Mouse (Mus musculus) layer of hippocampus, postnatal 10 days (tissue): ENCODE results near the gene Egln2. TPM values are rescaled to one million over a fixed set of nuclear protein-coding genes. Genes with fewer than 3 reads are reported as not detected.

ENCODE experiments used
- DNase-seq, 2 experiments: peaks; one replicate each; pipeline ENCODE4 v3.0.0; 2021; ENCODE audit warnings: low spot score in 2 of 2
- microRNA-seq, 2 experiments: library from miRNA; unstranded; fragments of <30 nt; microRNA quantifications; one replicate each; pipeline ENCODE4 v1.2.0; 2021
- total RNA-seq, 2 experiments: library from RNA; stranded (reverse); gene quantifications; 2 replicates each; pipeline ENCODE4 v1.2.3; 2021

The Egln2 gene
- total RNA-seq, 2 experiments from 2014 or later = 85.9 to 88.9 TPM

DNA sequence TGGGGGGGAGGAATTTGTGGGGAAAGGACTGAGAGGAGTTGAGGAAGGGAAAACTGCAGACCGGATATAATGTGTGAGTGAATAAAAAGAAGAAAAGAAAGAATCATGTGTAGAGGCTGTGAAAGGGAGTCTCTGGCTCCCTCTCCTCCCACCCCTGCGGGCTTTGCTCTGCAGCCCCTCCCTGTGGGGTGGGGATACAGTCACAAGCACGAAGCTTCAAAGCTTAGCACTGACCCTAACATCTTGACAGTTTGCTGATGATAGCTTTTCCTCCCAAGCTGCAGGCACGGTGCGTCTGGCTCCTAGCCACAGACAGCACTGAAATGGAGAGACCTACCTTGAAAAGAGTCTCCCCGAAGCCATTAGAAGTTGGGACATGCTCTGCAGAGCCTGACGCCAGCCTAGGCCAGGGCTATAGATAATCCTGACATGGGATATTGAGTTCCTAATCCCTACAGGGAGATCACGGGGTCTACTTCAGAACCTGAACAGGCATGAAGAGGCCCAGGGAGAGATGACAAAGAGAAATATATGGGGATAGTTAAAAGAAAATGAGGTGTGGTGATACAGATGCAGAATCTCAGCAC, 30.1 kb downstream of the Egln2 start:
- no peak for DNase-seq

DNA sequence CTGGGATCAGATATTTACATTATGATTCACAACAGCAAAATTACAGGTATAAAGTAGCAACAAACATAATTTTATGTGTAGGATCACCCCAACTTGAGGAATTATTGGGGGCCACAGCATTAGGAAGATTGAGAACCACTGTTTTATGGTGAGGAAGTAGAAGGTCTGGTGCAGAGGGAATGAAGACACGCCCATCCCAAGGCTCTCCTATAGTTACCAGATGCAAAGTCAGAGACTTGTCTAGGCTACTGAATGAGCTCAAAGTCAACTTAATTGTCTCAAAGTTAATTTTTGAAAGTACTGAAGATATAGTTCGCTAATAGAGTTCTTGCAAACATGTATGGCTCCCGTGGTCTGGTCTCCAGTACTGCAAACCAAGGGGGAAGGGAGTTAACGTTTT, 32.8 kb downstream of the Egln2 start:
- no peak for DNase-seq

DNA sequence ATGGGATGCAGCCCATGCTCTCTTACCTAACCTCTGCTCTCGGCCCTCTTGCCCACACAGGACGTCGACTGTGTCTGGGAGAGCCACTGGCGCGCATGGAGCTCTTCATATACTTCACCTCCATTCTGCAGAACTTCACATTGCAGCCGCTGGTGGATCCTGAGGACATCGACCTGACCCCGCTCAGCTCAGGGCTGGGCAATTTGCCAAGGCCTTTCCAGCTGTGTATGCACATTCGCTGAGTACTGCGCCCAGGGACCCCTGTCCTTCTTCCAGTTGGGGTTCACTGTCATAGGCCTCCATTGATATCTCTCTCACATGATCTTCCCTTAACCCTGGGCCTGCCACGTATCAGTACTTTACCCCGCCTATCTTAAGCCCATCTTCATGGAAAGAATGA, 33.4 kb downstream of the Egln2 start:
- DNase-seq = peak in 1 of 2 experiments; percentile 16

DNA sequence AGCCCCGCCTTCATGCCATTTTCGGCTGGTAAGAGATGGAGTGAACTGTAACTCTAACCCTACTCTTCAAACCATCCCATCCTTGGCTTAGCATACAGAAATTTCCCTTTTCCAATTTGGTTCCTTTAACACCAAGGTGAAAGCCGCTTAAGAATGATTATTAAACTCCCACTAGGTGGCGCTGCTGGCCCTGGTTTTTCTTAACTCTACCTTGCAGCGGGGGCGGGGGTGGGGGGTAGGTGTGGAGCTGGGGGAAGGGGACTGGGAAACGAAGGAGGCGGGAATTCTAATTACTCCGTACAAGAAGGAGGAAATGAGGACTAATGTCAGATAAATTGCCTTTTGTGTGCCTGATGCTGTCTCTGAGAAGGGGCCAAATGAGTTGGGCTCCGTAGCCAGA, 34.0 kb downstream of the Egln2 start:
- peak; percentile 60 to 73 for DNase-seq

DNA sequence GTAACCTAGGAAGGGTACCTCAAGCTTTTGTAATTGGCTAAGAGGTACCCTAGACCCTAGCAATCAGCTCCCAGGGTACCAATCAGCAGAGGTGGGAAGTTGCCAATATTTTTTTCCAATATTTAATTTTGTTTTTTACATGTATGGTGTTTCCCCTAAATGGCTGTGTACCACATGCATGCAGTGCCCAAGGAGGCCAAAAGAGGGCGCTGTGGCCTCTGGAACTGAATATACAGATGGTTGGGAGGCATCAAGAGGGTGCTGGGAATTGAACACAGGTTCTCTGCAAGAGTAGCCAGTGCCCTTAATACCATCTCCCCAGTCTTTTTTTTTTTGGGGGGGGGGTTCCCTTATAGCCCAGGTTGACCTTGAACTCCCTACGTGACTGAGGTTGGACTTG, 35.2 kb downstream of the Egln2 start:
- DNase-seq = no peak

DNA sequence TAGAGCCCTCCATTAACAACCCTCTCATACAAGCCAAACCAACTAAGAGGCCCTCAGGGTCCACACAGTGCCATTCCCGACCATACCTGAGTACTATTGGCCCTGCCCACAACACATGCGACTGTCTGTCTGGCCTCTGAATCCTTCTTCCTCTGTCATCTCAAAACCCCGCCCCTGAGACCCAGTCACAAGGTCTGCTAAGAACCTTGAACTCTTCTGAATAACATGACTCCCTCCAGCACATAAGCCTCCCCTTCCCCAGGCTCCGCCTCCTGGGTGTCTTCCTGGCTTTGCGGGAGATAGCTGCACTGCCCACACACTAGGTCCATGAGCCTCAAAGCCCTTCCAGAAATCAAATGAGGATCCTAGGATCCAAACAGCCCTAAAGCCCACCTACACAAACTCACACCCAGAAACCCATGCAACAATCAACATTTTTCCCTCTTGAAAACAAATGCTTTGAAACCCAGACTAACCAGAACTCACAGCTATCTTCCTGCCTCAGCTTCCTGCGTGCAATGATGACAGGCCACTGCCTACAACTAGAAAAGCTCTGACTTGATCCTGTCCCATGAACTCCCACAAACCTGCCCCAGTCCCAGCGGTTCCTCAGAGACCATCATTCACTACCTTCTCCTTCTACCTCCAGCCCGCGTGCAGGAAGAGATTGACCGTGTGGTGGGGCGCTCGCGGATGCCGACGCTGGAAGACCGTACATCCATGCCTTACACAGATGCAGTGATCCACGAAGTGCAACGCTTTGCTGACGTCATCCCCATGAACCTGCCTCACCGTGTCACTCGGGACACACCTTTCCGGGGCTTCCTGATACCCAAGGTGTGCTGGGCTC, 35.9 kb downstream of the Egln2 start:
- DNase-seq = no peak

DNA sequence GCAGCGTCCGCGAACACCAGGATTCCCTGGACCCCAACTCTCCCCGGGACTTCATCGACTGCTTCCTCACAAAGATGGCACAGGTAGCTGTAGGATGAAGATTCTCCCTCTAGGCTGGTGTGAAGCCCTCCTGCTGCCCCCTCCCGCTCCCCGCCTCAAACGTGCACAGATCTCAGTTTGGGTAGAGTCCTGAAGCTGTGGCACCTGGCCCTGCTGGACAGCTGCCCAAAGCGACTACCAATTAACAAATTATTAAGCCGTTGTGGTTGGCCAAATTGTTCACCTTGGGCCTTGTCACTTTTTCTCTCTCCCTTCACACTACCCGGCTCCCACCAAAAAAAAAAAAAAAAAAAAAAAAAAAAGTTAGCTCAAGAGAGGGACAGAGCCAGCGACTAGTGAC, 36.8 kb downstream of the Egln2 start:
- DNase-seq = no peak

DNA sequence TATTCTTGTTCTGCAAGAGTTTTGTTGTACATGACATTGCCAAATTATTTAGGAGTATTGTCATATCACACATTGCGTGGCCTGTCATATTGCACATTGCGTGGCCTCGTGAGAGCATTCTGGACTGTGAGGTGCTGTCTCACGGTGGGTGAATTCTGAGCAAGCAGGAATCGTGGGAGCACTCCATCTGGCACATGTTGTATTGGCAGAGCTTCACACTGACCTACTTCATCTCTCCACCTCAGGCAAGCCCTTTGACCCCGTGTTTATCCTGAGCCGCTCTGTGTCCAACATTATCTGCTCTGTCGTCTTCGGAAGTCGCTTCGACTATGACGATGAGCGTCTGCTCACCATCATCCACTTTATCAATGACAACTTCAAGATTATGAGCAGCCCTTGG, 37.7 kb downstream of the Egln2 start:
- DNase-seq = no peak

DNA sequence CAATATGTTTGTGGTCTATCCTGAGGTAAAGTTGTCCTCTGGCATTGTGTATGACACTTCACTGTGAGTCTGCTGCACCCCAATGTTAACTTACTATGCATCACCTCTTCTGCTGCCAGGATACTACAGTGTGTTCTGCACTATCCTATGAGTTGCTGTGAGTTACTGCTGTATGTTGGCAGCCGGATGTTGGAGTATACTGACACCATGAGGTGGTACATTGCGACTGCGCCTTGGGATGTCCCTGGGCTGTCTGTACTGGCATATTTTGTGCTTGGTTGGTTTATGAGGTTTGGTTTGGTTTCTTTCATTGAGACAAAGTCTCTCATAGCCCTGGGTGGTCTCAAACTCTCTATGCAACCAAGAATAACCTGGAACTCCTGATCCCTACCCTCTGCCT, 38.4 kb downstream of the Egln2 start:
- peak; percentile 40 to 41 for DNase-seq

DNA sequence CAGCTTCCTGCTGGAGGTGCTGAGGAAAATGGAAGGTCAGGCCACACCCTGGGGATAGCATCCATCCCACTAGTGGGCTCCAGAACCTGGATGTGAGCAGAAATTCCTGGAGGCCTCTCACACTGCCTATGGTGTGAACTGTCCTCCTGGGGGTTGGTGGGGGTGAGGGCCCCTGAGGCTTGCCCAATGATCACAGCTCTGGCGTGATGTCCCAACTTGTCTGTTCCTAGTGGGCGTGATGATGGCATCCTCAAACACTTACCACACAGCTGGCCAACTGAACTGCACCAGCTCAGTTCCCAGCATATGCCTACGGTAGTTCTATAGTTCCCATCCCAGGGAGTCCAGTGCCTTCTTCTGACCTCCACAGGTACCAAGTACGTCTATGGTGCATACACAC, 41.6 kb downstream of the Egln2 start:
- no peak for DNase-seq

DNA sequence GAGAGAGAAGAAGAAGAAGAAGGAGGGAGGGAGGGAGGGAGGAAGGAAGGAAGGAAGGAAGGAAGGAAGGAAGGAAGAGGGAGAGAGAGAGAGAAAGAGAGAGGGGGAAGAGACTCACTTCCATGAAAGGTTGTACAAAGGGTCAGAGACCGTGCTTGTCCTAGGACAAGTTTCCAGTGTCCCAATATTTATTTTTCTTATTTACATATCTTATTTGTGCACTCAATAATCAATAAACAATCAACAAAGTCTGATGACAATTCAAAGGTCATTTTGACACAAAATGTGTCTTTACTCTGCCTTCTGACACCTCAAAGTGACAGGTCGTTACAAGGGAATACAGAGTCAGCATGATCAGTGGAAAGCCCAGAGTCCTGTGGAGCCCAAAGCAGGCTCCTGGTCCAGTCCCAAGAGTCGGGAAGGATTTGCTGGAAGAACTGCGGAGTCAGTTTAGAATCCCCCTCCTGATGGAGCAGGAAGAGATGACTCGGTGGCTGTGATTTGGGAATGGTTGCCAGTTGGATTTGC, 42.2 kb downstream of the Egln2 start:
- no peak for DNase-seq

DNA sequence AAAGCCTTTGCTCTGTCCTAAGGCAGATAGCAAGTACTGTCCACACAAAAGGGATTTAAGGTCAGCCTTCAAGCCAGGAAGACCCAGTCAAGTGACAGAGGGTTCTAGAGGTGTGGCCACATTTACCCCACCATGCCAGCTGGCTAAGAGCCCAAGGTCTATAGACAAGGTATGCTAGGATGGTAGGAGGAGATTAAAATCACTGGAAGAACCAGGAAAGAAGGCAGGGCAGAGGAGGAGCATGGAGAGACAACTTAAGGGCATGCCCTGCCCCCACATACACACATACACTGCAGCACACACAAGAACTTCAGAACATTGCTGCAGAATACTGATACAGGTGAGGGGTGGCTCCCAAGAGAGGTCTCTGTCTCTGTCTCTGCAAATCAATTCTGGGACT, 46.9 kb downstream of the Egln2 start, which contains the start of gene Cyp2f2:
Gene Cyp2f2 (plus strand): TSS at position 234 of the 400 bp plus-strand sequence.
- no peak for DNase-seq

DNA sequence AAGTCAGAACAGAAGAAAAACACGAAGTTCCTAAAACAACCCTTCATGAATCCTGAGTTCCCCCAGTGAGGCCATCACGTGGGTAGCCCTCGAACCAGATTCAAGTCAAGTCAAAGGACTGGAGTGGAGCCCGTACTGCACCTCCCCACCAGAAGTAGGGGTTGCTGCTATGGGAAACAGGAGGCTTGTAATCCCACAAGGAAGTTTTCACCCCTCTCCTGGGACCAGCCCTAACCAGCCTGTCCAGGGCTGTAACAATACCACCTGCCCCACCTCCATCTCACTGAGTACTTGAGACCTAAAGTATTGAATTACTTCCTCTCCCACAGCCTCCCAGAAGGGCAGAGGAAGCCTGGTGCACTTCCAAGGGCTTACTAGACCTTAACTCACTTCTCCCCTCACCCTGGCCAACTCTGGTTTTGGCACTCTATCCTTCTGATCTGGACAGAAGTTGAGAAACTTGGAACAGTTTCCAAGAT, 48.5 kb downstream of the Egln2 start:
- DNase-seq = no peak

DNA sequence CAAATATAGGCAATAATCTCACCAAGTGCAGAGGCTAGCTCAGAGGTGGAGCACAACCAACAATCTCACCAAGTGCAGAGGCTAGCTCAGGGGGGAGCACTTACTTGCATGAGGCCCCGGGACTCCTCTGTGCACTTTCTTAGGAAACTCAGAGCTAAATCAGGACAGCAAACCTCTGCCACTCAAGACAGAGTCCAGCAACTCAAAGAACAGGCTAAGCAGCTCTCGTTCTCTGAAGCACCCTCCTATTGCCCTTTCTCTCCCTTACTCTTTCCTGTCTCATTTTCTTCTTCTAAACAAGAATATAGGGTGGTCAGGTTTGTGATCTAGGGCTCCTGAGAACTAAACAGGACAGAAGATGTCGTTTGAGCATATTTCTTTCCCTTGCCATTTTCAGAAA, 54.6 kb downstream of the Egln2 start:
- no peak for DNase-seq

DNA sequence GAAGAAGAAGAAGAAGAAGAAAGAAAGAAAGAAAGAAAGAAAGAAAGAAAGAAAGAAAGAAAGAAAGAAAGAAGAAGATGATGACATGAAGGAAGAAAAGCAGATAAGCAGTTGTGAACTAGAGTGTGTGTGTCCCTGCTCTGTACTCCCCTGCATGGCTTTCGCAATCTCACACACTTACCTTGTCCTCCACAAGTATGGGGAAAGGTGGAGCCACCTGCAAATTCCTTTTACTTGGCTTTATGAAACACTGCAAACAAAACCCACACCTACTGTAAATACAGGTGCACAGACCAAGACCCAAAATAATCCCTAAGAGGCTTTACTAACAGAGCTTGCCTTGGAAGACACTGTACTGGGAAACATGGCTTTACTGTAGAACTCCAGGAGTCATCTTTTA, 55.6 kb downstream of the Egln2 start:
- no peak for DNase-seq

DNA sequence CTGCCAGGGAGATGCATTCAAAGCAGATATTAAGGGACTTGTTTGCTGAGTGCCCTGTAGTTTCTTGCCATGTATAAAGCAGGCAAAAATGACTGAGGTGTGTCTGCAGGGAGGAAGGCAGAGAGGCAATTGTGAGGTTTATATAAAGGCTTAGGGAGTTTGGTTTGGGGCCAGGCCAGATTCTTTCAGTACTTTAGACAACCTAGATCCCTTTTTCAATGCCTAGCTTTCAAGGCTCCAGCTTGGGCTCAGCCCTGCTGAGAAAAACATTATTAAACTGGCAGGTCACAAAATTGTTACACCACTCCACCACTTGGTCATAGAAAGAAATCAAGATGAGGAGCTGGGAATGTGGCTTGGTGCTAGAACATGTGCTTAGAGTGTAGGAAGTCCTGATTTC, 56.3 kb downstream of the Egln2 start:
- no peak for DNase-seq

Small RNAs within 50 kb of the gene (microRNA-seq; reads per million reads assigned to microRNA genes)
- gene Mir1191 = 0 reads per million in 2 experiments
- gene Mir3101 = 0.89 to 0.98 reads per million in 2 experiments

Other genes starting within 250 kb of the Egln2 start
- not detected for gene Cyp2a22, start 227.4 kb downstream of the Egln2 start, total RNA-seq
- not detected for gene Cyp2a12, start 137.7 kb downstream of the Egln2 start, total RNA-seq
- gene Cyp2f2, start 46.9 kb downstream of the Egln2 start, total RNA-seq = under 1 TPM; 0.18 to 0.51 TPM
- gene Cyp2t4, start 13.1 kb downstream of the Egln2 start, total RNA-seq = not detected
- gene Rab4b, start 12.1 kb upstream of the Egln2 start, total RNA-seq = 10 to 100 TPM; 76.6 to 84.2 TPM
- under 1 TPM in 1 of 2 experiments, not detected in 1; 0.75 TPM for gene Gm21983, start 14.3 kb upstream of the Egln2 start, total RNA-seq
- gene Mia, start 14.4 kb upstream of the Egln2 start, total RNA-seq = 10 to 100 TPM; 10.9 to 13.9 TPM
- gene BC024978, start 29.0 kb upstream of the Egln2 start, total RNA-seq = 10 to 100 TPM; 17.8 to 22.1 TPM
- gene Snrpa, start 29.5 kb upstream of the Egln2 start, total RNA-seq = 10 to 100 TPM; 78.9 to 87.5 TPM
- 10 to 100 TPM in 1 of 2 experiments, 1 to 10 TPM in 1; 9.5 to 10.8 TPM for gene Itpkc, start 61.9 kb upstream of the Egln2 start, total RNA-seq
- 10 to 100 TPM; 26.9 to 29.5 TPM for gene Coq8b, start 66.2 kb upstream of the Egln2 start, total RNA-seq
- gene Numbl, start 91.6 kb upstream of the Egln2 start, total RNA-seq = 100 to 1,000 TPM; 126 to 127 TPM
- gene Ltbp4, start 170.9 kb upstream of the Egln2 start, total RNA-seq = 10 to 100 TPM; 49.9 to 59.2 TPM
- gene Shkbp1, start 189.2 kb upstream of the Egln2 start, total RNA-seq = 10 to 100 TPM; 24.9 to 29.9 TPM
- gene Gm20479, start 190.6 kb upstream of the Egln2 start, total RNA-seq = not detected